7 mouse cellular contexts compared by ENCODE assay signal in the genomic region with DNA sequence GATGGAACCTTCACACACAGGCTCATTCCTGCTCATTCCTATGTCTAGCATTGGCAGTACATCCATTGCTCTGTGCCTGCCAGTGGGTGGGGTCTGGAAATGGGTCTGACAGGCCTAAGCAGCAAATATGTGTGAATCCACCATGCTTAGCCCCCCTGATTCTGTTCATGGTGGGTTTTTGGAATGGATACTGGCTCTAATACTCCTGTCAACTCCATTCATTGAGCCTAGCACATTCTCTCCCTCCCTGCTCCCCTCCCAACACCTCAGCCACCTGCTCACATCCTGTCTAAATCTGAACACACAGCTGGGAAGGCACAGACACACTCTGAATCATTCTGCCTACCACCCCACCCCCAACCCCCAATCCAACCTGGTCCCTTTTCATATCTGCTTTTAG.
"Had no signal": no experiment of that assay in that cellular context is flagged by ENCODE, and none has a peak within 500 bp of the region (broad histone marks: within the 10 kb centered on the region; RNA-seq: fewer than 3 reads in every experiment).

No protein-coding gene starts in this region.

- DNase-seq: kidney, adult 18-20 months; kidney, postnatal 10 days; right cerebral cortex, adult 18-20 months; right cerebral cortex, postnatal 4 days; spleen, adult 18-20 months; thymus, adult 18-20 months; thymus, postnatal 36 days had no signal
